Mouse (Mus musculus): ENCODE measurements around the gene Prkn.

Gene Prkn

GRCm38 (mm10) chr17:11866231-11866630 is 1026.0 kb downstream of the Prkn start:
- DNase-seq: peak; percentile 79

- DNase-seq: peak; percentile 68
Measured at GRCm38 (mm10) chr17:11867334-11868095, 1027.3 kb downstream of the Prkn start.

GRCm38 (mm10) chr17:11870546-11870945 is 1030.4 kb downstream of the Prkn start:
- peak; percentile 76 for DNase-seq

GRCm38 (mm10) chr17:11876240-11876639 is 1036.1 kb downstream of the Prkn start:
- DNase-seq: no peak

GRCm38 (mm10) chr17:11881110-11881820 is 1041.1 kb downstream of the Prkn start:
- peak; percentile 41 for DNase-seq

GRCm38 (mm10) chr17:11885601-11886000 is 1045.4 kb downstream of the Prkn start:
- DNase-seq: peak; percentile 69

- peak; percentile 18 for DNase-seq
Measured at GRCm38 (mm10) chr17:11886963-11887362, 1046.8 kb downstream of the Prkn start.

GRCm38 (mm10) chr17:11887591-11888205 is 1047.5 kb downstream of the Prkn start:
- DNase-seq: peak; percentile 31

- peak; percentile 64 for DNase-seq
Measured at GRCm38 (mm10) chr17:11888806-11889205, 1048.6 kb downstream of the Prkn start.

- DNase-seq: peak; percentile 25
Measured at GRCm38 (mm10) chr17:11900300-11900699, 1060.1 kb downstream of the Prkn start.

GRCm38 (mm10) chr17:11901731-11902130 is 1061.5 kb downstream of the Prkn start:
- peak; percentile 54 for DNase-seq

- DNase-seq: peak; percentile 61
Measured at GRCm38 (mm10) chr17:11903001-11903400, 1062.8 kb downstream of the Prkn start.

GRCm38 (mm10) chr17:11910668-11911398 is 1070.6 kb downstream of the Prkn start:
- DNase-seq: peak; percentile 33

- DNase-seq: peak; percentile 70
Measured at GRCm38 (mm10) chr17:11912136-11912535, 1072.0 kb downstream of the Prkn start.

- peak; percentile 78 for DNase-seq
Measured at GRCm38 (mm10) chr17:11912872-11913365, 1072.7 kb downstream of the Prkn start.

GRCm38 (mm10) chr17:11913620-11914019 is 1073.4 kb downstream of the Prkn start:
- DNase-seq: peak; percentile 55

- no peak for DNase-seq
Measured at GRCm38 (mm10) chr17:11914451-11914850, 1074.3 kb downstream of the Prkn start.

GRCm38 (mm10) chr17:11918123-11918801 is 1078.1 kb downstream of the Prkn start:
- peak; percentile 82 for DNase-seq

GRCm38 (mm10) chr17:11919581-11919980 is 1079.4 kb downstream of the Prkn start:
- peak; percentile 53 for DNase-seq

GRCm38 (mm10) chr17:11921026-11921425 is 1080.8 kb downstream of the Prkn start:
- DNase-seq: peak; percentile 46

- DNase-seq: peak; percentile 74
Measured at GRCm38 (mm10) chr17:11923989-11924388, 1083.8 kb downstream of the Prkn start.

- peak; percentile 91 for DNase-seq
Measured at GRCm38 (mm10) chr17:11926865-11927386, 1086.7 kb downstream of the Prkn start.
